Mouse (Mus musculus) lung, adult 18-20 months (tissue): ENCODE measurements around the gene Pir.

Experiments used
- DNase-seq, 2 experiments: peaks; one replicate each; pipeline ENCODE4 v3.0.0; 2022; ENCODE audit warnings: mixed read lengths in 2 of 2

The Pir gene

DNA sequence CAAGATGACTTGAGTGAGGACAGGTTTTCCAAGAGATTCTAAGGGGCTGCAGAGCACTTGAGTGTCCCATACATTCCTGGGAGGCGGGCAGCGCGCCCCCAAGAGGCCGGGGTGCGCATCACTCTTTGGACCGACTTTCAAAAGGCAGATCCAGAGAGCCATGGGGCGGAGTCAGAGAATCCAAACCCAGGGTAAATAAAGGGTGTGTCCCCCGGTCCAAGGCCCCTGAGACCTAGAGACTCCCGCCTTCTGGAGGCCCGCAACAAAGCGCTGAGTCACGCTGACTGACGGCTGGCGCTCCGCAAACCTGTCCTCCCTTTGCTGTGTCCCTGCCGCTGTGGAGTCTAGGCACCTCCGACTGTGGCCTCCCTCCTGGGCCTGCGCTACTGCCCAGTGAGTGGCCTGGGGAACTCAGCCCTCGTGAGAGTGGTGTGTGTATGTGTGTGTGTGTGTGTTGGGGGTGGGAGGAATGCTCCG lies at the start of gene Pir:
Gene Pir, plus strand, starts transcription at position 87 of the 477 bp plus-strand sequence.
- DNase-seq = peak; percentile 77 to 86

DNA sequence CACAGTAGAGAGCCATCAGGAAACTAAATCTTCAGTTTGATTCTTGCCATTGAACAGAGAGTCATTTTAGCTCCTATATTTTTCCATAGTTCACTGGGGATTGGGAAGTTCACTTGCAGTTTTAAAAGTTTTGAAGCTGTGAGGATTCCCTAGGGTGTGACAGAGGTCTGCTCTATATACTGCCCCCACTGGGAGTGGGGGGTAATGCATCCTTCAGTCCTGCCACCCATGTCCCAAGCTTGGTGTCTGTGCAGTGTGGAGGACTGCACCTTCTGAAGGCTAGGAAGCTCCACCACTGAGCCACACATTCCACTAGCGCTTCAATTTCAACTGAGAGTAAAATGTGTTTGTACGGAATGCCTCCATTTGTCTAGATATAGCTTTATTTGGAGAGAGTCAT lies 47.2 kb upstream of the Pir start:
- peak in 1 of 2 experiments; percentile 8 for DNase-seq

DNA sequence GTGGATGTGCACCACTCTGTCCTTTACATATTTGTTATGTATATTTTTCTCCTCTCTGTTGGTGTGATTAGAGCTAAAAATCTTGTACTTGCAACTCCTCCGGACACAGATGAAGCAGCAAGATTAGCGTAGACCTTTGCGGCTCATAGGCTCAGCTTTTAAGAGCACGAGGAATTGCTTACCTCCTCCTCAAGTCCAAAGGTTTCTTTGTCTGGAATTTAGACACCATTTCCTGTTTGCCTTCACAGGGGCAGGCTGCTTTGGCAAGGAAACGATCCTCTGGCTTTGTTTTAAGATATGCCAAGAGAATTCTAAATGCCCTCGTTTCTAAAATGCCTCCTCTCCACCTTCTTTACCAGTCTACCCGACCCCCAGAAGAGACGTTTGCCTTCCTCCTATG lies 35.8 kb upstream of the Pir start:
- DNase-seq = no peak

DNA sequence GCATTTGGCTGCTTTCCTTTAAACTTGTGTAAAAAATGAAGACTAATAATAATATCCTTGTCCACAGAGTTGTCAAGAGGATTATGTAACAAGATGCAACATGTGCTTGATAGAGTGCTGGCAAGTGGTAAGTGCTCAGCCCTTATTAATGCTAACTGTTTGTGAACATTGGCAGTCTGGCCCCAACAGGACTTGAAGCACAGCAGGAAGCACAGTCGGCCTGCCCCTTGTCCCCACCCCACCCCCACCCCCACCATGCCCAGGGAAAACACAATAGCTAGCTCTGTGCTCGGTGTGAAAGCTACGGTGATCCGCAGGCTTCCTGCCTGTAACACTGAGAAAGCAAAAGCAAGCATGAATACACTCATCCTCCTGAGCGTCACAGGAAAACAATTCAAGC lies 23.5 kb upstream of the Pir start:
- DNase-seq = peak; percentile 14 to 51

DNA sequence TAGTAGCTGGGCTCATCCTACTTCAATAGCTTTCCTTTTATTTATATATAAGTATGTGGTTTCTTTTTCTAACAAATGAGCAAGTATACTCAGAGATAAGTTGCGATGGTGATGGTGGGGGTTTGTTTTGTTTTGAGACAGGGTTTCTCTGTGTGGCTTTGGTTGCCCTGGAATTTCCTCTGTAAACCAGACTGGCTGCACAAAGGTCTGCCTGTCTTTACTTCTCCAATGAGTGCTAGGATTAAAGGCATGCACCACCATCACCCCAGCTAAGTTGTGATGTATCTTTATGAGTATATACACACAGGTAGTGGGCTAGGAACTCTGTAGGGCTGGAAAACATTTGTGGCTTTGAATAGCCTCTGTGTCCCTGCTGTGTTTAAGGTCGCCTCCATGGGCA lies 22.4 kb upstream of the Pir start:
- DNase-seq = no peak

DNA sequence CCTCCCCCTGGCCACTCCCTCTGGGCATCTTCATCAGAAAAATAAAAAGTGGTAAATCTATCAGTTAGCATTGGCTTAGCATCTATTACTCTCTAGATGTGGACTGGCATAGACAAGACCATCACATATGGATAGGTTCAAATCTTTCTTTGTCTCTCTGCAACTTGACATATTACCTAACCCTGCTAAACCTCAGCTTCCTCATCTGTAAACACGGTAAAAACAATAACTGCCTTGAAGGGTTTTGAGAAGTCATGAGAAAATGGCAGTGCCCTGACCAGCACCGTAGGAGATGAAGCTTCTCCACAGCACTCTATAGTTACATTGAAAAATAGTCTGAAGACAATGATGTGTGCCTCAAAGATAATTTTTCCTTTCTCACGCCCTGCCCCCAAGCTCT lies 12.6 kb upstream of the Pir start:
- no peak for DNase-seq

DNA sequence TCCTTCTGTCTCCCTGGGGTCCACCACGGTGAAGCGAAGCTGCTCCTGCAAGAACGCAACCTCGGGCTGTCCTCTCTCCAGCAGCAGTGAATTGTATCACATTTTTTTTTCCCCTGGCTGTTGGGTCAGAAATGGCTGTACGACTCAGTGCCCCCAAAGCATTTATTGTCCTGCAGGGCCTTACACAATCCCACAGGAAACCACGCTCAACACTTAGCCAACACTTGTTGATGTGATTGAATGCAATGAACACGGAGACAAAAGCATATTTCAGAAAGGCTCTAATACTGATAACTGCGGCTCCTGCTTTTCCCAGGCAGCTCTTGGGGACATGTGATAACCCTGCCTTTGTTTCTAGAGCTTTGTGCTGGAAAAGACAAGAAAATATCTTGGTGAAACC lies 11.1 kb upstream of the Pir start, which contains the start of gene Bmx:
Gene Bmx, minus strand, starts transcription at position 137 of the 400 bp plus-strand sequence.
- peak in 1 of 2 experiments; percentile 13 for DNase-seq

DNA sequence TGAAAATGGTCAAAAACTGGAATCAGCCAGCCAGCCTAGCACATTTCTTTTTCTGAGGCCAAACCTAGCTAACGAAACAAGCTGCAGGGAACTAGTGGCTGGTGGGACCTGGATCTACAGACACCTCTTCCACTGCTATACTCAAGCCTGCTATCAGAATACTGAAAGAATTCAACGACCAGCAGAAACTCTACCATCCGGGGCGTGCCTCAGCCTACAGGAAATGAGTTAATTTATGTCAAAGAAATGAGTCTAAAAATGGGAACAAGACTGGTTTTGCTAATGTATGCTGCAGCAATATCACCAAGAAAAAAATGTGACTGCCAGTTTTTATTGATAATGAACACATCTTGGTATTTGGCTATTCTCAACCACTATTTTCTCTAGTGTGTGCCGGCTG lies 10.5 kb upstream of the Pir start:
- DNase-seq = no peak

DNA sequence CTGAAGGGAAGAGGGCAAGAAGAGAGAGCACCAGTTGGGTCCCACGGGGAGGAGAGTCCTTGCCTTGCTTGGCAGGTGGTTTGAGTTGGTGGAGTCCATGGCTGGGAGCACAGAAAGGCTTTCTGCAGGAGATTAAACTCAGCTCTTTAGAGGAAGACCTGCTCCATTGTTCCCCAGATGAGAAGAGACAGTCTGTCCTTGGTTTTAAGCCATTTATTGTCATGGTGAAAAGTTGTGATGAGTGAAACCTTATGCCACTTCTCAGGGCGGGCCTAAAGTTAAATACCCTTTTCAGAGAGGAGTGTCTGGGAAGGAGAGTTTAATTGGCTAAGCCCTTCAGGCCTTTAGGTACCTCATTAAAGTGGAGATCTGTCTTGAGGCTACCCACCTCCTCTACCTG lies 6.9 kb upstream of the Pir start:
- no peak for DNase-seq

DNA sequence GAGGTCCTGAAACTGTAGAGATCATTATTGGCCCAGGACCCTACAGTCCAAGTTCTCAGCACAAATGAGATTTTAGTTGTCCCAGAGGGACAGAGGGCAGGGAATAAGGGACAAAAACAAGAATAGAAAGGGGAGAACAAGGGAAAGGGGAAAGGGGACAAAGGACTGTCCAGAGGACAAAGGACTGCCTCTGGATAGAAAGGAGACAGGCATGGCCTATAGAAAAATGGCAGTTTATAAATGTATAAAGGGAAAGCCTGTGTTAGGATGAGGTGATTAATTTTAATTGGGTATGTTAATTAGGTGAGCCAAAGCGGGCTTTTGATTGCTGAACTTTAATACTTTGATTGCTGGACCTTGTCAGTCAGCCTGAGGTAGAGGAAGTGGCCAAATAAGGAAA lies 4.3 kb upstream of the Pir start:
- DNase-seq = no peak

DNA sequence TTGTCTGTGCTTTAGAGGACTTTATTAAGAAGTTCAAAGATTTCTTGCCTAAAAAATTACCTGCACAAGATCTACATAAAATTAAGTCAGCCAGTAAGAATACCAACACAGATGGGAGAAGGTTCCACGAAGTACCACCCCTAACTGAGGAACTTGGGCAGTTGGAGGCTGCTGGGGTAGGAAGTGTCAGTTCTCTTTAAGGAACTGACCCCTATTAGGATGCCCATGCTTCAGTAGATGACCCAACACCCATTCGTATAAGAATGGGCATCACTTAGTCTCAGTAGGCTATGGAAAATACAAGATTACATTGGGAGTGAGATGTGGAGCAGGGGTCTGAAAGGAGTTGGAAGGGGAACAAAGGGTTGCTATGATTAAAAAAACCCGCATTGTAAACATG lies 1.4 kb downstream of the Pir start:
- DNase-seq = no peak

DNA sequence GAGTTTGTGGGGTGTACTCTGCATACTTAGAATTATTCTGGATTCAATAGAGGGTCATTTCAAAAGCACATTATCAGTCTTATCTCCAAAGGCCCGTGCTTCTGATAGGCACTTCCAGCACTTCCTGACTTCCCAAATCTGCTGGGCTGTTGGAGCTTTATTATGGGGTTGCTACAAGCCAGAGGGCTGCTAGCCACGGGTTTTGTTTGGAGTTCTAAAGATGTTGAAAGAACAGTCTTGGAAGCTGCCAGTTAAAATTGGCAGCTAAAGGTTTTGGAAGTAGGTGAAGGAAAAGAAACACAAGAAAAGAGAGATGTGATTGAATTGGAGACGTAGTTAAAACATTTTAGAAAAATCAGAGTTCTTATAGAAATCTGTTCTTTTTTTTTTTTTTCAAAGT lies 6.4 kb downstream of the Pir start:
- peak in 1 of 2 experiments; percentile 14 for DNase-seq

DNA sequence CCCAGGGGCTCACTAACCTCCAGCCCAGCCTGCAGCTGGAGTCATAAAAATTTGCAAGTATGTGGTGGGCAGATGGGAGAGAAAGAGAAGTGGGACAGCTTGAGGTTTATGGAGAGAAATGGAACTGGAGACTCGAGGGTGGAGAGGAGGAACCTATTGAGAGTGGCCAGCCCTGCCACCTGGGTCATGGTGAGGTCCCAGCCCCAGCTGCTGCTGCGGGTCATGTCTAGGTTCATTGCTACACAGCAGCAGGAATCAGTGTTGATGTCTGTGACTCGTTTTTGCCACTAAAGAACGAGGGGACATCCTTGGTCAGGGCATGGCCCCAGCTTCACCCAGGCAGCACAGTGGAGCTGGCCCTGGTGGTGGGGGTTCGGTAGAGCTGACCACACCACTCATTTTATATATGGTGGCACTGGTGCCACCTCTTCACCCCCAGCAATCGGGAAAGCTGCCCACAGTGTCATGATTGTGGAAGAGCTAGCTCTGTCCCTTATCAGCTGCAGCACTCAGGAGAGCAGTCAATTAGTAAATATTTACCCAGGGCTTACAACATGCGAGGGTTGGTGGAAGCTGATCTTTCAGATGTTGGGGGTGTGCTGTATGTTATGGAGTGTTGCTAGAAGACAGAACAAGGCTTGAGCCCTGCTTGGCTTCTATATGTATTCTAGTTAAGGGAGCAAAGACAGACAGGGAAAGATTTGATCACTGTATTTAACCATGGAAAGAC lies 11.9 kb downstream of the Pir start:
- DNase-seq = no peak

DNA sequence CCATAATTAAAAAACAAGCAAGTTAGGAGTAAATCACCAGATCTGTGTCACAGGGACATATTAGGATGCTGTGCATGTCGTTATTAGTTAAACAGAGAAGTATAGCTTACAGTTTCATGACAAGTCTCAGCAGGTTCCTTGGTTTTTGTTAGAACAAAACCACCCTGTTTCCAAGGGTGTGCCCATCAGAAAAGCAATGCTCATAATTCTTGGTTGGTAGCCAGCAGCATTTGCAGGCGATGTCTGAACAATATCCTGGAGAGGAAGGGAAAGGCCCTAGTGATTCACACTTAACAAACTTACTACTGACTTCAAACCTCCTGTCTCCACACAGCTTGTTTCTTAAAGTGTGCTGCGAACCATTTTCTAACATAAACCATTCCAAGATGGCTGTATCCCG lies 14.6 kb downstream of the Pir start:
- DNase-seq = peak in 1 of 2 experiments; percentile 26

DNA sequence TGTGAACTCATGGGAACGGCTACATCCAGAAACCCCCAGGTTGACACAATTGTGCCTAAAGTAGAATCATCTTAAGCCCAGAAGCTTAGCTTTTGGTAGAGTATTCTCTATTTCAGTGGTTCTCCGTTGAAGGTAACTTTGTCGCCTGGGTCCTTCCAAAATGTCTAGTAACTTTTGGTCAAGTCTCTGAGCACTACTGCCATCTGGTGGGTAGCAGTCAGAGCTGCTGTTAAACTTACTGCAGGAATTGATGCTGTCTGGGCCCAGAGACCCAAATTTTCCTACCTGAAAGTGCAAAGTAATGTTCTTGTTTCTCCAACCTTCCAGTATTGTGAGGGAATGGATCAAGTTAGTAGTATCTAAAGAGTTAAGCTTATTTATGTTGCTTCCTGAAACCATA lies 17.9 kb downstream of the Pir start:
- DNase-seq = no peak

DNA sequence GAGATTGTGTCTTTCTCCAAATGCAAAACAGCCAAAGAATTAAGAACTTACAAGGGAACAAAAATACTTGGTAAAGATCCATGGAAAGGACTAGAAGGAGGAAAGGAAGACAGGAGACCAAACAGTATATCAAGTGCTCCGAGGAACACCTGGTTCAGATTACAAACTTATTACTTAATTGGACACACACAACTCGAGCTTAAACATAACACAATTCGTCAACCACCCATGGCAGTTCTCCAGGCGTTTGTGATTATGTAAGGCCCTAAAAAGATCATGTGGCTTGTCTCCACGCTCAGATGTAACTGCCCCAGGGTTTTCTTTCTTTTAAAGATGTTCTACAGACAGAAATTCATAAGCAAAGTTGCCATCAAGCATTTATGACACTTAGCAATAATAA lies 22.0 kb downstream of the Pir start:
- DNase-seq = peak; percentile 20 to 58

DNA sequence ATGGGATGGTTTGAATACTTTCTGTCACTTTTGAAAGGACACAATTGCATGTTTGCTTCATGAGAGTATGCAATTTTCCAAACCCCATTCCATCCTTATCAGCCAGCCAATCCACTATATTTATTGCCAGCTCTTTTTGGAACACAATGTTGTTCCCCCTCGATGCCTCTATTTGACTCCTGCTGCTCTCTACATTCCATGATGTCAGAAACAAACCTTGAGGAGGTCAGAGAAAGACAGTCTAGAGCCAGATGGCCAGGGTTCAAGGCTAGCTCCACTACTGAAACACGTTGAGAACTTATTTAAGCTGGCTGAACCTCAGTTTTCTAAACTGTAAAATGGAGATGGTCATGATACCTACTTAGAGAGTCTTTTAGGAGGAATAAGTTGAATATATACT lies 37.1 kb downstream of the Pir start:
- peak in 1 of 2 experiments; percentile 11 for DNase-seq

DNA sequence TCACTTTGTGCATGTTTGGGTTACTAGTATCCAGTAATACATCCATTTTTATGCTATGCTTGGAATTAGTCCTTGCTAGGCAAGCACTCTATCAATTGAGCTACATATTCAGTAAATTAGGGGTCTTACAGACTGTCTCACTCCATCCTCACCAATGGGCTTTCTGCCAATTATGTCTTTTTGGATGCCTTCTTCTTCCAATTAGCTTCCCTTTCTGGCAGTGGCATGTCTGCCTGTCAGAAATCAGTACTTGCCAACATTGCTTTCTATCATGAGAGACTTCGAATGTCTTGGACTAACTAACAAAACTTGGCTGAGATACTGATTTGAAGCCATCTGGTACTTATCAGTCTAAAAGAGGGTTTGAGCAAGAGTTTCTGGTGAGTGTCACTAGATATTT lies 44.7 kb downstream of the Pir start:
- no peak for DNase-seq

DNA sequence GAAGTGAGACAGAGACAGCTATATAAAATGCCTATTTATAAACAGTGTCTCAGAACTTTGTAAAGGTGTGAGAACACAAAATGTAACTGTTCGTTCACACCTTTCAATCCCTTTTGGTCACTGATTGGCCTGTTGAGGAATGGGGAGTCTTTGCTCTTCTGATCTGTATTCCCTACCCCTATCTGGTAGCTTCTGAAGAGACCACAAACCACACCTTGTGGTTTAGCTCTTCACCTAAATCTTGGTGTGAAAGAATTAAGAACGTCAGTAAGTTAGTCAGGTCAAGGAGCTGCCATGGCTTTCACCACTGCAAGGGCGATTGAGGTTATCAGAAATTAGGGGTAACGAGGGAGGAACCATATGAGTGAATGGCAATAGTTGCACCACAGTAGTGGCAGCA lies 49.4 kb downstream of the Pir start:
- DNase-seq = no peak

DNA sequence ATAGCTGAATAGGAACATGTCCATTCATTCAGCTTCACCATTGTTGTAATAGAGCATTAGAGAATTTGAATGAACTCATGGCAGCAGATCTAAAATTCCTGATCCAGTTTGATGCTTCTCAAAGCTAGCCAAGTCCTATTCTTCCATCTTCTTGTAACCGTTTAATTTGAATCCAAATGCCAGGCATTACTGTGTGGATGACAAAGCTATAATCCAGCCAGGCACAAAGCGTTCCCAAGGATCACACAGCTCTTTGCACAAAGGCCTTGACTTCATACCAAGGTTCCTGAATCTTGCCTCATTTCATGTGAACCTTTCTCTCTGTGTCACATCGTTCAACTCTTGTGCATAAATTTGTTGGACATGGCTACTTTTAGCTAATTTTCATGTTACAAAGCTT lies 50.9 kb downstream of the Pir start:
- DNase-seq = no peak

DNA sequence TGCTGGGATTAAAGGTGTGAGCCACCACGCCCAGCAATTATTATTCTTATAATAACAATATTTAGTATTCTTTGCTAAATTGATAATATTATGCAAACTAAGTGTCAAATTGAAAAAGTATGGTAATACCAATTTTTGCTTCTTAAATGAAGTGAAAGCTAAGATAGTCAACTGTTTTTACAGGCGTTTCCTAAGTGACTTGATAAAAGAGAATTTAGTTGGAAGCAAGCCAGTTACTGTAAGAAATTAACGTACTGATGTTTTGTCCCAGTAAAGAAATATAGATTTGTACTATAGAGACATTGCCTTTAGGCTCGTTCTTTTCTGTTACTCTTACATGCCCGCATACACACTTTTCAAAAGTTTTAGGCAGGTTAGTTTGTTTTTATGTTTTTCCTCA lies 53.3 kb downstream of the Pir start:
- DNase-seq = no peak

DNA sequence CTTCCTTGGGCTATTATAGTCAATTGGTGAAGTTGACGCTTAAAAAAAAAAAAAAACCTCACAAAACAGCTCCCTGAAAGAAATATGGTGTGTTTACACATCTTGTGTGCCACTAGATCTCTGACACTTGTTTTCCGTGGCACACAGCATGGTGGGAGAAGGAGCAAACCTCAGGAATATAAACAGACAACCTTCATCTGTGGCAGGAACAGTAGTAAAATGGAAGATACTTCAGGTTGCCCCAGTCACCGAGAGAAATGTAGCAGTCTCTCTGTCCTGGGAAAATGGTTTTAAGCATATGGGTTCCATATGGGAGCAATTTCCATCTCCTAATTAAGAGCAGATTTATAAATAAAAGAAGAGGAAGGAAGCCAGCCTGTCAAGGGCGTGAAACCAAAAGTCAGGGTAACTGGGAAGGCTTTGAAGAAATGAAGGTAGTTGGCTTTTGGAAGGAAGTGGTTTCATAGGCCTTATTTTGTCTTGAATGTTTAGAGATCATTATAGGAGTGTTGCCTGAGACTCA lies 54.3 kb downstream of the Pir start:
- DNase-seq = no peak

DNA sequence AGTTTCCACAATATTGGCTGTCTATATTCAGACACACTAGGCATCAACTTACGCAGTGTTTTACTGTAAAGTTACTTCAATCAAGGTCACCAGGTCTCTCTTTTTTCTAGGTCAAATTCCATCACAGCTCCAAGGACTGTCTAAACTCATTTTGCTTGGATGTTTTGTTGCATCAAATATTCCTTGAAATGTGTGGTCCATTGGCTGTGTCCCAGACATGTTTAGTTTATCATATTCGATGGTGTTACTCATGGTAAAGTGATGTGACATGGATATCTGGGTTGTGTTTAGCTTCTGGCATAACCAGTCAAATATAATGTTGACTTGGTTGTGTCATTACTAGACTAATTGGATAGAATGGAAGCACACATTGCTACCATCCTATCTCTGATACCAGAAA lies 61.2 kb downstream of the Pir start:
- DNase-seq = no peak

DNA sequence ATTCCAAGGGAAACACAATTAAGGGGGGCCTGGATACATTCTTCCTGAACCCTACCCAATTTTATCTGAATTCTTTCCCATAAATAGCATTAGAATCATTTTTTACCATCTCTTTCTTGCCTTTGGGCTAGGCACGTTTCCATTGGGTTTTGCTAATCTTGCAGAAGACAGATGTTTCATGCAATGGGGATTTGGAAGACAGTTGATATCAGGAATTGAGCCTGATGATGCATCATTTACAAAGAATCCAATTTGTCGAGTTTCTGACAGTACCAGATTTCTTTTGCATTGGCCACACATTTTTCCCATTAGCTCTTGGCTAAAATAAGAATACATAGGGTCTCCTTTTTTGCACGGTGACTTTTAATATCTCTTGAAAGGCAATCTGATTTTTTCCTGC lies 61.6 kb downstream of the Pir start:
- DNase-seq = no peak

DNA sequence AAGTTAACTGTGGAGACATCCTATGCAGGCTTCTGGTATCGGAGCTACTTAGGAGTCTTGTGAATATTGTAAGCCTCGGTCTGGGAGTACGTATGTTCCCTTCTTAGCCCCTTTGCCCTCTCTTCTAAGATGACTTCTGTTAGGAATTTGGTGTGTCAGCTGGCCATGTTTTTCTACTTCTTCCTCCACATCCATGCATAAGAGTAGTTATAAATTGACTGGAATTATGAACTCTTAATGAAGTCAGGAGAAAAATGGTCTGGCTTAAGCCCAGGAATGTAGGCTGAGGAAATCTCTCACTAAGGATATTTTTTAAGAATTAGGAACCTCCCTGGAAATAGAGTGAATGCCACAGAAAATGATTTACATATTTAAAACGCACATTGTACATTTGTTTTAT lies 69.4 kb downstream of the Pir start:
- no peak for DNase-seq
